Mouse (Mus musculus): ENCODE data around the gene Mybphl. TPM values are rescaled to one million over a fixed set of nuclear protein-coding genes. Genes with fewer than 3 reads are reported as not detected.

The Mybphl gene
- not detected in 2 replicates for polyA plus RNA-seq (2012; ENCODE audit: insufficient read depth, insufficient read length, low replicate concordance, missing spikeins)

DNA sequence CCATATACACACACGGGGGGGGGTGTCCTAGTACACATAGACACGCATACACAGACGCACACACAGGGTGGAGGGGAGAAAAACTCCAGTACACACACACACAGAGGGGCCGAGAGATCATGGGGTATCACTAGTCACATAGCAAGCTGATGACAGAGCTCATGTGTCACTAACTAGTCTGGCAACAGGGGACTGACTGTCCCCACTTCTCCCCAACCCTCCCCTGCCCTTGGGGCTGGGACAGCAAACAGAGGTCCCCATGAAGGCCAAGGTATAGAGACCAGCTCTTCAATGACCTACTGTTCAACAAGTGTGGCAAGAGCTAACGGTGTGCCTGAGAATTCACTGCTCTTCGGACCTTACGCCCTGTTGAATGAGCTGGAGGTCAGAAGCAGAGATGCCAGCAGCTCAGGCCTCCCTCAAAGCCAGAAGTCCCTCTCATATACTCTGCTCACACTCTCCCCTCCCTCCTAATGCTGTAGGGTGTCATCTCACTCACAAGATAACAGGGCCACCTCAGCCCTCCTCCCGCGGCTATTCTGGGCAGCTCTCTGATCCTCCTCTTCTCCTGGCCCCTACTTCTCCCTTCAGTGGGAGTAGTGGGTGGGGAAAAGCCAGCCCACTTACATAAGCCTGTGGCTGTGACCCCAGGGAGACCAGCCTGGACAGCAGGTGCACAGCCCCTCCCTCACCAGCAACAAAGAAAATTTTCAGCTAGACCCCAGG lies at the start of gene Mybphl:
TSS of gene Mybphl (plus strand) at position 642 of the 726 bp plus-strand sequence.
- Histone ChIP-seq H3K27ac (ENCODE audit: insufficient read depth, low read depth, low read length) (no peak within 1 kb of the TSS), H3K4me3 (ENCODE audit: insufficient read depth, low read depth, low read length) (no peak within 1 kb of the TSS), H3K4me1 (ENCODE audit: control insufficient read depth, insufficient read depth, low read length) (peaks cover 13% of the 10 kb centered on the region)
- WGBS, result 67% methylated on average over 9 of the region's 9 CpGs
- no peak for TF ChIP-seq CTCF (IDR thresholded peaks at IDR 0.05; ENCODE audit: insufficient read depth, low read depth, low read length)
- TF ChIP-seq POLR2A (IDR thresholded peaks at IDR 0.05; ENCODE audit: insufficient read depth, low read depth, low read length), result no peak

- H3K27ac ChIP-seq (ENCODE audit: insufficient read depth, low read depth, low read length), result no peak overlapping the region
- peaks cover 8% of the 10 kb centered on the region; the same call in 1 of the 2 replicates for H3K4me1 ChIP-seq (ENCODE audit: control insufficient read depth, insufficient read depth, low read length)
- H3K4me3 ChIP-seq (ENCODE audit: insufficient read depth, low read depth, low read length), result no peak overlapping the region
- TF ChIP-seq CTCF (IDR thresholded peaks at IDR 0.05; ENCODE audit: insufficient read depth, low read depth, low read length), result no peak
- TF ChIP-seq POLR2A (IDR thresholded peaks at IDR 0.05; ENCODE audit: insufficient read depth, low read depth, low read length), result no peak
- 39% methylated on average over 2 of the region's 2 CpGs for WGBS
These were observed 46.2 kb upstream of the Mybphl start for GRCm38 (mm10) chr3:108318517-108318916.

GRCm38 (mm10) chr3:108321671-108322070 lies 43.0 kb upstream of the Mybphl start:
- Histone ChIP-seq H3K27ac (ENCODE audit: insufficient read depth, low read depth, low read length) (no peak overlapping the region), H3K4me1 (ENCODE audit: control insufficient read depth, insufficient read depth, low read length) (peaks cover 5% of the 10 kb centered on the region; the same call in 1 of the 2 replicates), H3K4me3 (ENCODE audit: insufficient read depth, low read depth, low read length) (no peak overlapping the region)
- TF ChIP-seq CTCF (IDR thresholded peaks at IDR 0.05; ENCODE audit: insufficient read depth, low read depth, low read length), result no peak
- no peak for TF ChIP-seq POLR2A (IDR thresholded peaks at IDR 0.05; ENCODE audit: insufficient read depth, low read depth, low read length)
- WGBS, result 66% methylated on average over 4 of the region's 4 CpGs

- Histone ChIP-seq H3K27ac (ENCODE audit: insufficient read depth, low read depth, low read length) (no peak overlapping the region), H3K4me1 (ENCODE audit: control insufficient read depth, insufficient read depth, low read length) (peaks cover 5% of the 10 kb centered on the region; the same call in 1 of the 2 replicates), H3K4me3 (ENCODE audit: insufficient read depth, low read depth, low read length) (no peak overlapping the region)
- WGBS, result 84% methylated on average over 4 of the region's 4 CpGs
- TF ChIP-seq POLR2A (IDR thresholded peaks at IDR 0.05; ENCODE audit: insufficient read depth, low read depth, low read length) (no peak), CTCF (IDR thresholded peaks at IDR 0.05; ENCODE audit: insufficient read depth, low read depth, low read length) (no peak)
These were observed 42.6 kb upstream of the Mybphl start for GRCm38 (mm10) chr3:108322136-108322535.

DNA sequence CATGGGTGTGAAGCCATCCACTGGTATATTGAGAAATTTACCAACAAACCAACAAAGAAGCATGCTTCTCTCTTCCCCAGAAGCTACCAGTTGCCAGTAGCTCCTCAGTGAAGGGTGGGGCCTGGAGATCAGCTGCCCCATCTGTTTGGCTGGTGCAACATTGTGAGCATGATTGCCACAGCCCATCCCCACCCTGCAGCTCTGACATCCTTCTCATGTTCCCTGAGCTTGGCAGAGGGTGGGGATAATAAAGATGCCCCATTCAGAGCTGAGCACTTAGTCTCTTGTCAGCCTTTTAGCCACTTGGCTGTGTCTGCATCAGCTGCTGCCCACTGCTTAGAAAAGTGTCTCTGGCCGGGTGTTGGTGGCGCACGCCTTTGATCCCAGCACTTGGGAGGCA lies 41.7 kb upstream of the Mybphl start:
- Histone ChIP-seq H3K4me1 (ENCODE audit: control insufficient read depth, insufficient read depth, low read length) (peaks cover 5% of the 10 kb centered on the region; the same call in 1 of the 2 replicates), H3K27ac (ENCODE audit: insufficient read depth, low read depth, low read length) (no peak overlapping the region), H3K4me3 (ENCODE audit: insufficient read depth, low read depth, low read length) (no peak overlapping the region)
- no peak for TF ChIP-seq CTCF (IDR thresholded peaks at IDR 0.05; ENCODE audit: insufficient read depth, low read depth, low read length)
- TF ChIP-seq POLR2A (IDR thresholded peaks at IDR 0.05; ENCODE audit: insufficient read depth, low read depth, low read length), result no peak
- 69% methylated on average over 3 of the region's 3 CpGs for WGBS

GRCm38 (mm10) chr3:108324837-108325236 lies 39.9 kb upstream of the Mybphl start:
- TF ChIP-seq POLR2A (IDR thresholded peaks at IDR 0.05; ENCODE audit: insufficient read depth, low read depth, low read length) (no peak), CTCF (IDR thresholded peaks at IDR 0.05; ENCODE audit: insufficient read depth, low read depth, low read length) (no peak)
- WGBS, result 69% methylated on average over 4 of the region's 4 CpGs
- peaks cover 9% of the 10 kb centered on the region for H3K4me1 ChIP-seq (ENCODE audit: control insufficient read depth, insufficient read depth, low read length)
- H3K27ac ChIP-seq (ENCODE audit: insufficient read depth, low read depth, low read length), result no peak overlapping the region
- H3K4me3 ChIP-seq (ENCODE audit: insufficient read depth, low read depth, low read length), result no peak overlapping the region

GRCm38 (mm10) chr3:108325521-108325920 lies 39.2 kb upstream of the Mybphl start:
- 94% methylated on average over 9 of the region's 9 CpGs for WGBS
- TF ChIP-seq POLR2A (IDR thresholded peaks at IDR 0.05; ENCODE audit: insufficient read depth, low read depth, low read length) (no peak), CTCF (IDR thresholded peaks at IDR 0.05; ENCODE audit: insufficient read depth, low read depth, low read length) (no peak)
- Histone ChIP-seq H3K27ac (ENCODE audit: insufficient read depth, low read depth, low read length) (no peak overlapping the region), H3K4me1 (ENCODE audit: control insufficient read depth, insufficient read depth, low read length) (peaks cover 4% of the 10 kb centered on the region), H3K4me3 (ENCODE audit: insufficient read depth, low read depth, low read length) (no peak overlapping the region)

DNA sequence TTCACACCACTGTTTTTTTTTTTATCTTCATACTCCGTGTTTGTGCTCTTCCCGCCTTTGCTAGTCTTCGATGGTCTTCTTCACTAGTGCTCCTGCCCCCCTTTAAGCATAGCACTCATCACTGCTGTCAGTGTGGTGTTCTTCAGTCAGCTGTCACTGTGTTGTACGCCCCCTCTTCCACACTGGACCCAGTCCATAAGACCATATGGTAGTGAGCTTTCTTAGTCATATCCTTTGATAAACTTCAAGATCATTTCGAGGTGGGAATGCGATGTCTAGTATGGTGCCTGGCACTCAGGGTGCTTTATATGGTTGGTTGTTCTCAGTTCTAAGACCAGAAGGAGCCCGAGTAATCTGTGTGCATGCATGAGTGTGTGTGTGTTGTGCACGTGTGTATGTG lies 37.4 kb upstream of the Mybphl start:
- Histone ChIP-seq H3K4me1 (ENCODE audit: control insufficient read depth, insufficient read depth, low read length) (peaks cover 8% of the 10 kb centered on the region), H3K4me3 (ENCODE audit: insufficient read depth, low read depth, low read length) (no peak overlapping the region), H3K27ac (ENCODE audit: insufficient read depth, low read depth, low read length) (no peak overlapping the region)
- 87% methylated on average over 8 of the region's 8 CpGs for WGBS
- TF ChIP-seq POLR2A (IDR thresholded peaks at IDR 0.05; ENCODE audit: insufficient read depth, low read depth, low read length), result no peak
- no peak for TF ChIP-seq CTCF (IDR thresholded peaks at IDR 0.05; ENCODE audit: insufficient read depth, low read depth, low read length)

DNA sequence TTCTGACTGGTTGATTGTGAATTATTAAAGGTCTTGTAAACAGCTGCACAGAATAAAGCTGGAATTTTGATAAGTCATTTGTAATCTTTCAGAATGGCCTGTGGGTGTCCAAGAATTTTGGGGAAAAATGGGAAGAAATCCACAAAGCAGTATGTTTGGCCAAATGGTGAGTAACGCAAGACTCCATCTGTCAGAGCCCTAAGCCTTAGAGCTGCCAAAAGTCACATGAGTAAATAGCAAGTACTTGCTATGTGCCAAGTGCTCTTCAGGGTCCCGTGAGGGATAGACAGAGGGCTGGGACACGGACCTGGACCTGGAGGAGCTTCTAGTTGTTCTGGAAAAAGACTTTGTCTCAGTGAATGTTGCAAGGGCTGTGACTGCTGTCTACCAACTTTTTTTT lies 36.8 kb upstream of the Mybphl start:
- no peak overlapping the region for H3K27ac ChIP-seq (ENCODE audit: insufficient read depth, low read depth, low read length)
- H3K4me3 ChIP-seq (ENCODE audit: insufficient read depth, low read depth, low read length), result no peak overlapping the region
- 35% methylated on average over 3 of the region's 3 CpGs for WGBS
- TF ChIP-seq POLR2A (IDR thresholded peaks at IDR 0.05; ENCODE audit: insufficient read depth, low read depth, low read length), result no peak
- no peak for TF ChIP-seq CTCF (IDR thresholded peaks at IDR 0.05; ENCODE audit: insufficient read depth, low read depth, low read length)
- H3K4me1 ChIP-seq (ENCODE audit: control insufficient read depth, insufficient read depth, low read length), result peaks cover 8% of the 10 kb centered on the region
